Mouse (Mus musculus): Measurements from ENCODE around the gene 1810055G02Rik. TPM values are rescaled to one million over a fixed set of nuclear protein-coding genes. Genes with fewer than 3 reads are reported as not detected.

Gene 1810055G02Rik
- polyA plus RNA-seq, 1 experiment from 2014 or later = 42.5 TPM

GRCm38 (mm10) chr19:3684414-3684813, 23.7 kb upstream of the 1810055G02Rik start:
- H3K27me3 ChIP-seq = peaks cover 29% of the 10 kb centered on the region
- no peaks in the 10 kb centered on the region for H3K9me3 ChIP-seq
- H3K27ac ChIP-seq (replicated peaks) = peak overlapping the region; percentile 38; the same call in 1 of the 2 replicates
- WGBS = 5% methylated on average over 1 of the region's 1 CpGs
- no peaks in the 10 kb centered on the region for H3K36me3 ChIP-seq
- H3K4me3 ChIP-seq = peak overlapping the region; percentile 81; the same call in 1 of the 2 replicates
- 0 out of 2 replicates have a peak overlapping the region, but pooled peaks have one; percentile 85 for H3K9ac ChIP-seq
- peaks cover 49% of the 10 kb centered on the region for H3K4me1 ChIP-seq (replicated peaks)
- no peak for ATAC-seq (ENCODE audit: low read depth)
- H3K4me2 ChIP-seq = peak overlapping the region; percentile 98

- ATAC-seq (ENCODE audit: low read depth) = no peak
- Histone ChIP-seq H3K4me3 (peak overlapping the region; percentile 81), H3K36me3 (no peaks in the 10 kb centered on the region), H3K9me3 (no peaks in the 10 kb centered on the region), H3K9ac (peak overlapping the region; percentile 85), H3K27ac (replicated peaks) (peak overlapping the region; percentile 38), H3K4me1 (replicated peaks) (peaks cover 49% of the 10 kb centered on the region), H3K4me2 (peak overlapping the region; percentile 98), H3K27me3 (peaks cover 29% of the 10 kb centered on the region)
- 12% methylated on average over 11 of the region's 11 CpGs for WGBS
These were observed 23.0 kb upstream of the 1810055G02Rik start for GRCm38 (mm10) chr19:3684957-3685580.

GRCm38 (mm10) chr19:3685611-3686214, 22.4 kb upstream of the 1810055G02Rik start:
- peak overlapping the region; percentile 49 for H3K27ac ChIP-seq (replicated peaks)
- under 1% methylated on average over 39 of the region's 45 CpGs for WGBS

GRCm38 (mm10) chr19:3686215-3686894, 21.7 kb upstream of the 1810055G02Rik start, which contains the start of gene Lrp5:
TSS of gene Lrp5 (minus strand) at chr19:3686564.
- WGBS = 1% methylated on average over 66 of the region's 83 CpGs
- peak within 1 kb of the TSS; percentile 81 for H3K4me3 ChIP-seq
- ATAC-seq (ENCODE audit: low read depth) = peak; percentile 45; the same call in 1 of the 2 replicates
- no peaks in the 10 kb centered on the region for H3K9me3 ChIP-seq
- peak within 1 kb of the TSS; percentile 98 for H3K4me2 ChIP-seq
- peaks cover 40% of the 10 kb centered on the region for H3K4me1 ChIP-seq (replicated peaks)
- peak within 1 kb of the TSS; percentile 49 for H3K27ac ChIP-seq (replicated peaks)
- H3K9ac ChIP-seq = peak within 1 kb of the TSS; percentile 85
- H3K27me3 ChIP-seq = peaks cover 29% of the 10 kb centered on the region
- H3K36me3 ChIP-seq = no peaks in the 10 kb centered on the region

More at GRCm38 (mm10) chr19:3685611-3686214, 22.4 kb upstream of the 1810055G02Rik start:
- Histone ChIP-seq H3K27me3 (peaks cover 29% of the 10 kb centered on the region), H3K9ac (peak overlapping the region; percentile 85), H3K9me3 (no peaks in the 10 kb centered on the region), H3K36me3 (no peaks in the 10 kb centered on the region), H3K4me3 (peak overlapping the region; percentile 81), H3K4me2 (peak overlapping the region; percentile 98), H3K4me1 (replicated peaks) (peaks cover 46% of the 10 kb centered on the region)
- peak; percentile 13; the same call in 1 of the 2 replicates for ATAC-seq (ENCODE audit: low read depth)

GRCm38 (mm10) chr19:3687676-3688171, 20.4 kb upstream of the 1810055G02Rik start:
- Histone ChIP-seq H3K9ac (no peak overlapping the region), H3K9me3 (no peaks in the 10 kb centered on the region), H3K27ac (replicated peaks) (no peak overlapping the region), H3K4me1 (replicated peaks) (peaks cover 30% of the 10 kb centered on the region), H3K4me3 (no peak overlapping the region), H3K27me3 (peaks cover 29% of the 10 kb centered on the region), H3K4me2 (no peak overlapping the region), H3K36me3 (no peaks in the 10 kb centered on the region)
- ATAC-seq (ENCODE audit: low read depth) = no peak
- 27% methylated on average over 5 of the region's 5 CpGs for WGBS

- H3K36me3 ChIP-seq = no peaks in the 10 kb centered on the region
- H3K4me2 ChIP-seq = no peak overlapping the region
- no peak for ATAC-seq (ENCODE audit: low read depth)
- no peak overlapping the region for H3K4me3 ChIP-seq
- H3K27me3 ChIP-seq = peaks cover 17% of the 10 kb centered on the region
- no peaks in the 10 kb centered on the region for H3K9me3 ChIP-seq
- H3K9ac ChIP-seq = no peak overlapping the region
- WGBS = 91% methylated on average over 5 of the region's 5 CpGs
- H3K27ac ChIP-seq (replicated peaks) = no peak overlapping the region
- H3K4me1 ChIP-seq (replicated peaks) = peaks cover 6% of the 10 kb centered on the region
These were observed 16.8 kb upstream of the 1810055G02Rik start for GRCm38 (mm10) chr19:3691337-3691736.

- H3K9ac ChIP-seq = no peak overlapping the region
- no peaks in the 10 kb centered on the region for H3K36me3 ChIP-seq
- WGBS = 66% methylated on average over 6 of the region's 6 CpGs
- H3K4me1 ChIP-seq (replicated peaks) = no peaks in the 10 kb centered on the region
- no peak overlapping the region for H3K4me3 ChIP-seq
- no peak overlapping the region for H3K27ac ChIP-seq (replicated peaks)
- no peak overlapping the region for H3K4me2 ChIP-seq
- no peak for ATAC-seq (ENCODE audit: low read depth)
- H3K9me3 ChIP-seq = no peaks in the 10 kb centered on the region
- peaks cover 5% of the 10 kb centered on the region; the same call in 1 of the 2 replicates for H3K27me3 ChIP-seq
These were observed 15.5 kb upstream of the 1810055G02Rik start for GRCm38 (mm10) chr19:3692414-3693145.

GRCm38 (mm10) chr19:3694476-3694875, 13.6 kb upstream of the 1810055G02Rik start:
- Histone ChIP-seq H3K9ac (no peak overlapping the region), H3K27me3 (no peaks in the 10 kb centered on the region), H3K4me1 (replicated peaks) (no peaks in the 10 kb centered on the region), H3K9me3 (no peaks in the 10 kb centered on the region), H3K36me3 (no peaks in the 10 kb centered on the region), H3K4me2 (no peak overlapping the region), H3K27ac (replicated peaks) (no peak overlapping the region), H3K4me3 (no peak overlapping the region)
- ATAC-seq (ENCODE audit: low read depth) = no peak
- 88% methylated on average over 2 of the region's 2 CpGs for WGBS

GRCm38 (mm10) chr19:3695006-3695405, 13.1 kb upstream of the 1810055G02Rik start:
- Histone ChIP-seq H3K36me3 (no peaks in the 10 kb centered on the region), H3K27me3 (no peaks in the 10 kb centered on the region), H3K4me1 (replicated peaks) (no peaks in the 10 kb centered on the region), H3K4me3 (no peak overlapping the region), H3K4me2 (no peak overlapping the region), H3K9ac (no peak overlapping the region), H3K9me3 (no peaks in the 10 kb centered on the region), H3K27ac (replicated peaks) (no peak overlapping the region)
- no peak for ATAC-seq (ENCODE audit: low read depth)
- 81% methylated on average over 3 of the region's 3 CpGs for WGBS

- H3K27ac ChIP-seq (replicated peaks) = no peak overlapping the region
- no peaks in the 10 kb centered on the region for H3K9me3 ChIP-seq
- H3K4me1 ChIP-seq (replicated peaks) = no peaks in the 10 kb centered on the region
- no peak overlapping the region for H3K9ac ChIP-seq
- no peak for ATAC-seq (ENCODE audit: low read depth)
- no peaks in the 10 kb centered on the region for H3K27me3 ChIP-seq
- no peak overlapping the region for H3K4me2 ChIP-seq
- no peaks in the 10 kb centered on the region for H3K36me3 ChIP-seq
- no peak overlapping the region for H3K4me3 ChIP-seq
- 90% methylated on average over 4 of the region's 4 CpGs for WGBS
These were observed 12.6 kb upstream of the 1810055G02Rik start for GRCm38 (mm10) chr19:3695471-3695870.

- Histone ChIP-seq H3K36me3 (no peaks in the 10 kb centered on the region), H3K9me3 (no peaks in the 10 kb centered on the region), H3K27ac (replicated peaks) (no peak overlapping the region), H3K27me3 (no peaks in the 10 kb centered on the region), H3K9ac (no peak overlapping the region), H3K4me3 (no peak overlapping the region), H3K4me1 (replicated peaks) (no peaks in the 10 kb centered on the region), H3K4me2 (no peak overlapping the region)
- ATAC-seq (ENCODE audit: low read depth) = no peak
- WGBS = 91% methylated on average over 8 of the region's 8 CpGs
These were observed 12.1 kb upstream of the 1810055G02Rik start for GRCm38 (mm10) chr19:3695976-3696375.

Data from neural tube, embryonic 13.5 days (tissue).